Mouse (Mus musculus): ENCODE data around the gene Tmem184c.

Tmem184c gene

GRCm38 (mm10) chr8:77610374-77610969, at the start of gene Tmem184c:
Tmem184c (minus strand) TSS chr8:77610698.
- in situ Hi-C loops (cut with MboI; ENCODE audit: low pct_unique_long_range_greater_than_20kb in 1 of 2, low sequenced_read_pairs in 2 of 2, unreplicated experiment in 1 of 2) = no loop called here

GRCm38 (mm10) chr8:77659534-77660080, 49.1 kb upstream of the Tmem184c start:
- in situ Hi-C loops (cut with MboI; ENCODE audit: low pct_unique_long_range_greater_than_20kb in 1 of 2, low sequenced_read_pairs in 2 of 2, unreplicated experiment in 1 of 2) = no loop called here

GRCm38 (mm10) chr8:77658356-77658755, 47.9 kb upstream of the Tmem184c start:
- in situ Hi-C loops (cut with MboI; ENCODE audit: low pct_unique_long_range_greater_than_20kb in 1 of 2, low sequenced_read_pairs in 2 of 2, unreplicated experiment in 1 of 2) = no loop called here

- in situ Hi-C loops (cut with MboI; ENCODE audit: low pct_unique_long_range_greater_than_20kb in 1 of 2, low sequenced_read_pairs in 2 of 2, unreplicated experiment in 1 of 2) = no loop called here
Measured at GRCm38 (mm10) chr8:77650646-77651190, 40.2 kb upstream of the Tmem184c start.

GRCm38 (mm10) chr8:77640093-77640839, 29.8 kb upstream of the Tmem184c start:
- in situ Hi-C loops (cut with MboI; ENCODE audit: low pct_unique_long_range_greater_than_20kb in 1 of 2, low sequenced_read_pairs in 2 of 2, unreplicated experiment in 1 of 2) = no loop called here

GRCm38 (mm10) chr8:77637593-77637992, 27.1 kb upstream of the Tmem184c start:
- in situ Hi-C loops (cut with MboI; ENCODE audit: low pct_unique_long_range_greater_than_20kb in 1 of 2, low sequenced_read_pairs in 2 of 2, unreplicated experiment in 1 of 2) = loop anchor here in 1 of 2 experiments (10.0 kb wide), 1 partner anchor 357 kb away; no protein-coding TSS in a partner anchor

- in situ Hi-C loops (cut with MboI; ENCODE audit: low pct_unique_long_range_greater_than_20kb in 1 of 2, low sequenced_read_pairs in 2 of 2, unreplicated experiment in 1 of 2) = loop anchor here (5.0 to 10.0 kb wide), 2 partner anchors 361 to 368 kb away; no protein-coding TSS in a partner anchor
Measured at GRCm38 (mm10) chr8:77634035-77634434, 23.5 kb upstream of the Tmem184c start.

GRCm38 (mm10) chr8:77633211-77633610, 22.7 kb upstream of the Tmem184c start:
- in situ Hi-C loops (cut with MboI; ENCODE audit: low pct_unique_long_range_greater_than_20kb in 1 of 2, low sequenced_read_pairs in 2 of 2, unreplicated experiment in 1 of 2) = loop anchor here (5.0 to 10.0 kb wide), 2 partner anchors 362 to 369 kb away; no protein-coding TSS in a partner anchor

- in situ Hi-C loops (cut with MboI; ENCODE audit: low pct_unique_long_range_greater_than_20kb in 1 of 2, low sequenced_read_pairs in 2 of 2, unreplicated experiment in 1 of 2) = loop anchor here (5.0 to 10.0 kb wide), 2 partner anchors 364 to 372 kb away; no protein-coding TSS in a partner anchor
Measured at GRCm38 (mm10) chr8:77630691-77631090, 20.2 kb upstream of the Tmem184c start.

- in situ Hi-C loops (cut with MboI; ENCODE audit: low pct_unique_long_range_greater_than_20kb in 1 of 2, low sequenced_read_pairs in 2 of 2, unreplicated experiment in 1 of 2) = loop anchor here (5.0 to 10.0 kb wide), 2 partner anchors 365 to 372 kb away; no protein-coding TSS in a partner anchor
Measured at GRCm38 (mm10) chr8:77629858-77630537, 19.5 kb upstream of the Tmem184c start.

GRCm38 (mm10) chr8:77623677-77624209, 13.2 kb upstream of the Tmem184c start:
- in situ Hi-C loops (cut with MboI; ENCODE audit: low pct_unique_long_range_greater_than_20kb in 1 of 2, low sequenced_read_pairs in 2 of 2, unreplicated experiment in 1 of 2) = no loop called here

- in situ Hi-C loops (cut with MboI; ENCODE audit: low pct_unique_long_range_greater_than_20kb in 1 of 2, low sequenced_read_pairs in 2 of 2, unreplicated experiment in 1 of 2) = no loop called here
Measured at GRCm38 (mm10) chr8:77617916-77618315, 7.4 kb upstream of the Tmem184c start.

- in situ Hi-C loops (cut with MboI; ENCODE audit: low pct_unique_long_range_greater_than_20kb in 1 of 2, low sequenced_read_pairs in 2 of 2, unreplicated experiment in 1 of 2) = no loop called here
Measured at GRCm38 (mm10) chr8:77609621-77610020, 877 bp downstream of the Tmem184c start.

GRCm38 (mm10) chr8:77584174-77584573, 26.3 kb downstream of the Tmem184c start:
- in situ Hi-C loops (cut with MboI; ENCODE audit: low pct_unique_long_range_greater_than_20kb in 1 of 2, low sequenced_read_pairs in 2 of 2, unreplicated experiment in 1 of 2) = no loop called here

GRCm38 (mm10) chr8:77577674-77578073, 32.8 kb downstream of the Tmem184c start:
- in situ Hi-C loops (cut with MboI; ENCODE audit: low pct_unique_long_range_greater_than_20kb in 1 of 2, low sequenced_read_pairs in 2 of 2, unreplicated experiment in 1 of 2) = no loop called here

GRCm38 (mm10) chr8:77574229-77574628, 36.3 kb downstream of the Tmem184c start:
- in situ Hi-C loops (cut with MboI; ENCODE audit: low pct_unique_long_range_greater_than_20kb in 1 of 2, low sequenced_read_pairs in 2 of 2, unreplicated experiment in 1 of 2) = no loop called here

- in situ Hi-C loops (cut with MboI; ENCODE audit: low pct_unique_long_range_greater_than_20kb in 1 of 2, low sequenced_read_pairs in 2 of 2, unreplicated experiment in 1 of 2) = no loop called here
Measured at GRCm38 (mm10) chr8:77561441-77561840, 49.1 kb downstream of the Tmem184c start.

- in situ Hi-C loops (cut with MboI; ENCODE audit: low pct_unique_long_range_greater_than_20kb in 1 of 2, low sequenced_read_pairs in 2 of 2, unreplicated experiment in 1 of 2) = no loop called here
Measured at GRCm38 (mm10) chr8:77552491-77552890, 58.0 kb downstream of the Tmem184c start.
